Mouse (Mus musculus) lung, embryonic 16.5 days (tissue): ENCODE measurements around the gene Rnaseh2c. TPM values are rescaled to one million over a fixed set of nuclear protein-coding genes. Genes with fewer than 3 reads are reported as not detected.

Experiments used
- ATAC-seq: fragments of 200-750 bp; cut with Nextera tagmentation; 2 replicates; pipeline ENCODE4 v1.8.0; 2017; ENCODE audit warnings: low read depth, mild to moderate bottlenecking, moderate library complexity
- H3K27ac ChIP-seq: fragments of 300-500 bp; sonication (generic); 2 replicates; pipeline ENCODE4 v1.5.1; 2014; ENCODE audit warnings: mild to moderate bottlenecking, control low read depth, low read length
- H3K27me3 ChIP-seq: fragments of 300-500 bp; sonication (generic); 2 replicates; pipeline ENCODE4 v1.6.1; 2014; ENCODE audit warnings: low read depth, low read length, mixed read lengths; ENCODE audit not compliant: control insufficient read depth, insufficient read depth
- H3K36me3 ChIP-seq: fragments of 300-500 bp; sonication (generic); 2 replicates; pipeline ENCODE4 v1.6.1; 2014; ENCODE audit warnings: low read length; ENCODE audit not compliant: control insufficient read depth, insufficient read depth
- H3K4me1 ChIP-seq: fragments of 300-500 bp; sonication (generic); replicated peaks from 2 replicates; pipeline ENCODE4 v1.6.1; 2014; ENCODE audit warnings: low read length, mixed read lengths; ENCODE audit not compliant: control insufficient read depth, insufficient read depth
- H3K4me2 ChIP-seq: fragments of 300-500 bp; sonication (generic); 2 replicates; pipeline ENCODE4 v1.6.1; 2014; ENCODE audit warnings: low read depth, low read length, control low read depth
- H3K4me3 ChIP-seq: fragments of 300-500 bp; sonication (generic); 2 replicates; pipeline ENCODE4 v1.5.1; 2014; ENCODE audit warnings: mild to moderate bottlenecking, low read length, control low read depth
- H3K9ac ChIP-seq: fragments of 300-500 bp; sonication (generic); 2 replicates; pipeline ENCODE4 v1.6.1; 2014; ENCODE audit warnings: low read length, control low read depth
- H3K9me3 ChIP-seq: fragments of 300-500 bp; sonication (generic); 2 replicates; pipeline ENCODE4 v1.6.1; 2016; ENCODE audit warnings: low read length; ENCODE audit not compliant: control insufficient read depth
- WGBS: fragments of 180-500 bp; shearing (Covaris S2); extraction: QIAGEN DNeasy Blood & Tissue Kit; methylation state at CpG from one replicate; pipeline ENCODE4 v1.1.7; 2014; 5-methylcytosine and 5-hydroxymethylcytosine counted together
- polyA plus RNA-seq: library from polyadenylated mRNA; unstranded; fragments of >200 nt; fragmentation: Nextera tagmentation; extraction: Ambion mirVana; gene quantifications from 2 replicates; pipeline ENCODE4 v1.2.1, GENCODE M21; 2015

Rnaseh2c gene
- polyA plus RNA-seq, 1 experiment from 2014 or later: 159 TPM

DNA sequence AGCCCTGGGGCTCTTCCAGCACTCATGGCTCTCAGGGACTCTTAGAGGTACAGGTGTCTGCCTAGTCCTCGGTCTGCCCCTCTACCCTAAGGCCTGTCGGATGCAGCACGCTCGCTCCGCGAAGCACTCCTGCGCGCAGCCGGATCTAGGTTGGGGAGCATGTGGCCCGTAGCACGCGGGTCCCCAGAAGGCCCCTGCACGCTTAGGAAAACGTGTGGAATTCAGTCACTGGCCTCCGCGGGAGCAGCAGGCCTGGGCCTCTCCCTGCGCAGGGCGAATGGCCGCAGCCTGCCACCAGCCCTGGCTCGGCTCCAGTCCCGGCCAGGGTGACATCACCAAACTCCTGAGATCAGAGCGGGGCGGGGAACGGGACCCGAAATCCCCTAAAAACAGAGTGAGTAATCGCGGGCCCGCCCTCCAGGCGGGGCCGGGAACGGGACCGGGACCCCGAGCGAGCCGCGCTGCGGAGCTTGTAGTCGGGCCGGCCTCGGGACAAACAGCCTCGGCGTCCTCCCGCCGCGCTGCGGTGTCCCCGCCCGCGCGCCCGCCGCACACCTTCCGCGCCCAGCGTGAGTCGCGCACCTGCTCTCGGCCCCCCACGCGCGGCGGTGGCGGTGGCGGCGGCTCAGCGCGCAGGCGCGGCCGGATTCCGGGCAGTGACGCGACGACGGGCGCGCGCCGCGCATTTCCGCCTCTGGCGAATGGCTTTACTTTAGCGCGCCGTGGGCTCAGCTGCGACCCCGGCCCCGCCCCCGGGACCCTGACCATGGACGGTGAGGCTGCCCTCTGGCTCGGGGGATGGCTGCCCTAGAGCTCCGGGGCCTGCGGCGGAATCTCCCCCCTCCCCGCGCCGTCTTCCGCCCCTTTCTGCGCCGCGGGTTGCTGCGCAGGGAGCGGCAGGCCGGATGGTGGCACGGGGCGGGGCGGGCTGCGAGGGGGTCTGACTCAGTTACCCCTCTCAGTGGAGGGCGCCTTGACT, 35.7 kb downstream of the Rnaseh2c start, which contains the start of gene Rela:
Gene Rela (plus strand): TSS at position 415 of the 979 bp plus-strand sequence.
- H3K4me3 ChIP-seq: peak within 1 kb of the TSS; percentile 84
- peak within 1 kb of the TSS; percentile 96 for H3K9ac ChIP-seq
- H3K36me3 ChIP-seq: peaks cover 29% of the 10 kb centered on the region
- peak within 1 kb of the TSS; percentile 94 for H3K27ac ChIP-seq
- H3K4me1 ChIP-seq: peaks cover 16% of the 10 kb centered on the region
- peak within 1 kb of the TSS; percentile 91 for H3K4me2 ChIP-seq
- H3K9me3 ChIP-seq: no peaks in the 10 kb centered on the region
- peak; percentile 92 for ATAC-seq
- WGBS: under 1% methylated on average over 98 of the region's 109 CpGs
- H3K27me3 ChIP-seq: no peaks in the 10 kb centered on the region

DNA sequence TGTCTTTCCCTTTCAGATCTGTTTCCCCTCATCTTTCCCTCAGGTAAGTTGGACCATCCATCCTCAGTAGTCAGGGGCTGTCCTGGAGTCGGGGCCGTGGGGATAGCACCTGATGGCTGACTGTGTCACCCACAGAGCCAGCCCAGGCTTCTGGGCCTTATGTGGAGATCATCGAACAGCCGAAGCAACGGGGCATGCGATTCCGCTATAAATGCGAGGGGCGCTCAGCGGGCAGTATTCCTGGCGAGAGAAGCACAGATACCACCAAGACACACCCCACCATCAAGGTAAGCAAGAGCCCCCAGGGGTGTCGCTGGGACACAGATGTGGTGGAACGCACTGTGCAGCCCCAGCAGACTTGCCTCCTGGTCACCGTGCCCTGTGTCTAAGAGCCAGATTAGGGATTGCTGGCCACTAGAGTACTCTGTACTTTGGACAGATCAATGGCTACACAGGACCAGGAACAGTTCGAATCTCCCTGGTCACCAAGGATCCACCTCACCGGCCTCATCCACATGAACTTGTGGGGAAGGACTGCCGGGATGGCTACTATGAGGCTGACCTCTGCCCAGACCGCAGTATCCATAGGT, 36.8 kb downstream of the Rnaseh2c start:
- Histone ChIP-seq H3K4me1 (peaks cover 16% of the 10 kb centered on the region), H3K9me3 (no peaks in the 10 kb centered on the region), H3K4me2 (peak overlapping the region; percentile 91), H3K9ac (peak overlapping the region; percentile 96), H3K4me3 (peak overlapping the region; percentile 84), H3K27me3 (no peaks in the 10 kb centered on the region), H3K27ac (no peak overlapping the region; the same call in 1 of the 2 replicates), H3K36me3 (peaks cover 37% of the 10 kb centered on the region)
- ATAC-seq: no peak
- WGBS: 90% methylated on average over 18 of the region's 18 CpGs

DNA sequence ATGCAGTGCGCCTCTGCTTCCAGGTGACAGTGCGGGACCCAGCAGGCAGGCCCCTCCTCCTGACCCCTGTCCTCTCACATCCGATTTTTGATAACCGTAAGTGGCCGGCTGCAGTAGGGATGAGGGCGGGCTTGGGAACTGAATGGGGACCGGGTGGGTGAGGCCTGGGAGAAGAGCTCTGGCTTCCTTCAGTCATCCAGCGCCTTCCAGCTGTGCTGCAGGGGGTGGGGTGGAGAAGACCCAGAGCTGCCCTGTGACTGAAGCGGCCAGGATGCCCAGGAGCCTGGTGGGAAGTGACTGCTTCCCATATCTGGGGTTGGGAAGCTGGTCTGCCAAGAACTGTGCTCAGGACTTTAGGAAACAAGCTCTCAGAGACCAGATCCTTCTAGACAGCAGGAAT, 38.7 kb downstream of the Rnaseh2c start:
- H3K27ac ChIP-seq: no peak overlapping the region
- whole genome bisulfite sequencing: 48% methylated on average over 9 of the region's 9 CpGs
- H3K4me3 ChIP-seq: no peak overlapping the region

DNA sequence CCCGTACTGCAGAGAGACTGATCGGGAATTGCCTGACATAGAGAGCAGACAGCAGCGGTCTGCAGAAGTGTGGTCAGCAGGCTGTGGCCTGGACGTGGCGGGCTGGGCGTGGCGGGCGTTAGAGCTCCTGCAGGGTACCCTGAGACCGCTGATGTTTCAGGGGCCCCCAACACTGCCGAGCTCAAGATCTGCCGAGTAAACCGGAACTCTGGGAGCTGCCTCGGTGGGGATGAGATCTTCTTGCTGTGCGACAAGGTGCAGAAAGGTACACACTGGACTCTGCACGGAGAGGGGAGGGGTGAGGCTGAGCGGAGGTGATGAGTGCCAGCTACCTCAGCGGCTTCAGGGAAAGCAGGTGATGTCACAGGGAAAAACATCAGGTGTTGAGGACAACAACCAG, 39.3 kb downstream of the Rnaseh2c start:
- H3K9me3 ChIP-seq: no peaks in the 10 kb centered on the region
- WGBS: 88% methylated on average over 17 of the region's 17 CpGs

More for the DNA sequence above, 38.7 kb downstream of the Rnaseh2c start:
- no peaks in the 10 kb centered on the region for H3K27me3 ChIP-seq
- H3K9ac ChIP-seq: no peak overlapping the region
- peaks cover 16% of the 10 kb centered on the region for H3K4me1 ChIP-seq
- no peak for ATAC-seq
- H3K4me2 ChIP-seq: no peak overlapping the region
- peaks cover 46% of the 10 kb centered on the region for H3K36me3 ChIP-seq
- H3K9me3 ChIP-seq: no peaks in the 10 kb centered on the region

DNA sequence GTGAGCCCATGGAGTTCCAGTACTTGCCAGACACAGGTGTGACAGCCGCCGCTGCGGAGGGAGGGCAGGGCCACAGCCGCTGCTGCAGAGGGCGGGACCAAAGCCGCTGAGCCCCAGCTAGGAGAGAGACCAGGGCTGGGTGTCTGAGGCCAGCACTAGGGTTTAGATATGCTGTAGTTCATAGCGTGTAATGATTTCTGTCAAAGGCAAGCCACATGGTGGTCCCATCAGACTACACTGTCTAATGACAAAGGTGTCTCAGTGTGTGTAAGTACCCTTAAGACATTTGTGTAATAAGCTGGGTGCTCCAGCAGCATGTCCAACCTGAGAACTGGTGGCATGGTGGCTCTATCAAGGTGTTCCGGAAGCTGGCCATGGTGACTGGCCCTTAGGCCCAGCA, 40.0 kb downstream of the Rnaseh2c start:
- WGBS: 85% methylated on average over 8 of the region's 8 CpGs
- Histone ChIP-seq H3K4me2 (no peak overlapping the region), H3K27me3 (no peaks in the 10 kb centered on the region), H3K9me3 (no peaks in the 10 kb centered on the region), H3K4me3 (no peak overlapping the region), H3K4me1 (peaks cover 14% of the 10 kb centered on the region), H3K27ac (no peak overlapping the region), H3K36me3 (peaks cover 57% of the 10 kb centered on the region), H3K9ac (no peak overlapping the region)
- no peak for ATAC-seq

More for the DNA sequence above, 39.3 kb downstream of the Rnaseh2c start:
- Histone ChIP-seq H3K9ac (no peak overlapping the region), H3K4me3 (no peak overlapping the region), H3K27me3 (no peaks in the 10 kb centered on the region), H3K4me1 (peaks cover 16% of the 10 kb centered on the region), H3K4me2 (no peak overlapping the region), H3K27ac (no peak overlapping the region), H3K36me3 (peaks cover 53% of the 10 kb centered on the region)
- ATAC-seq: no peak

DNA sequence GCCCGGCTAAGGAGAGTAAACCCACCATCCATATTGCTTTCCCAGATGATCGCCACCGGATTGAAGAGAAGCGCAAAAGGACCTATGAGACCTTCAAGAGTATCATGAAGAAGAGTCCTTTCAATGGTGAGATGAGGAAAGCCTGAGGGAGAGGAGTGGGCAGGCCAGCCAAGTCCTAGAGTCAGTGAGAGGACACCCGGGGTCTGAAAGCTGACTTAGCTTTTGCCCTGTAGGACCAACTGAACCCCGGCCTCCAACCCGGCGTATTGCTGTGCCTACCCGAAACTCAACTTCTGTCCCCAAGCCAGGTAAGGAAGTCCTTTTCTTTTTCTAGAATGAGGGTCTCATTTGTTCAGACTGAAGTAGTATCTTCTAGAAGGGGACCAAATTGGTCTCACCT, 43.6 kb downstream of the Rnaseh2c start:
- no peak overlapping the region for H3K9ac ChIP-seq
- WGBS: 95% methylated on average over 9 of the region's 9 CpGs
- H3K27ac ChIP-seq: no peak overlapping the region
- H3K4me1 ChIP-seq: peaks cover 12% of the 10 kb centered on the region
- H3K4me2 ChIP-seq: no peak overlapping the region
- H3K4me3 ChIP-seq: no peak overlapping the region
- ATAC-seq: no peak
- no peaks in the 10 kb centered on the region for H3K9me3 ChIP-seq
- no peaks in the 10 kb centered on the region for H3K27me3 ChIP-seq
- peaks cover 58% of the 10 kb centered on the region for H3K36me3 ChIP-seq

DNA sequence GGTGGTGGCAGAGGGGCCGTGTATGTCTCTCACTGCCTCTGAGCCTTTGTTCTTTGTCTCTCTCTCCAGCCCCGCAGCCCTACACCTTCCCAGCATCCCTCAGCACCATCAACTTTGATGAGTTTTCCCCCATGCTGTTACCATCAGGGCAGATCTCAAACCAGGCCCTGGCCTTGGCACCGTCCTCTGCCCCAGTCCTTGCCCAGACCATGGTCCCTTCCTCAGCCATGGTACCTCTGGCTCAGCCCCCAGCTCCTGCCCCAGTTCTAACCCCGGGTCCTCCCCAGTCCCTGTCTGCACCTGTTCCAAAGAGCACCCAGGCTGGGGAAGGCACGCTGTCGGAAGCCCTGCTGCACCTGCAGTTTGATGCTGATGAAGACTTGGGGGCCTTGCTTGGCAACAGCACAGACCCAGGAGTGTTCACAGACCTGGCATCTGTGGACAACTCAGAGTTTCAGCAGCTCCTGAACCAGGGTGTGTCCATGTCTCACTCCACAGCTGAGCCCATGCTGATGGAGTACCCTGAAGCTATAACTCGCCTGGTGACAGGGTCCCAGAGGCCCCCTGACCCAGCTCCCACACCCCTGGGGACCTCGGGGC, 45.2 kb downstream of the Rnaseh2c start:
- WGBS: 92% methylated on average over 8 of the region's 8 CpGs
- no peak for ATAC-seq
- peaks cover 12% of the 10 kb centered on the region for H3K4me1 ChIP-seq
- no peak overlapping the region for H3K4me2 ChIP-seq
- no peak overlapping the region for H3K4me3 ChIP-seq
- no peak overlapping the region for H3K27ac ChIP-seq
- peaks cover 46% of the 10 kb centered on the region for H3K36me3 ChIP-seq
- H3K9me3 ChIP-seq: no peaks in the 10 kb centered on the region
- no peak overlapping the region for H3K9ac ChIP-seq
- H3K27me3 ChIP-seq: no peaks in the 10 kb centered on the region

DNA sequence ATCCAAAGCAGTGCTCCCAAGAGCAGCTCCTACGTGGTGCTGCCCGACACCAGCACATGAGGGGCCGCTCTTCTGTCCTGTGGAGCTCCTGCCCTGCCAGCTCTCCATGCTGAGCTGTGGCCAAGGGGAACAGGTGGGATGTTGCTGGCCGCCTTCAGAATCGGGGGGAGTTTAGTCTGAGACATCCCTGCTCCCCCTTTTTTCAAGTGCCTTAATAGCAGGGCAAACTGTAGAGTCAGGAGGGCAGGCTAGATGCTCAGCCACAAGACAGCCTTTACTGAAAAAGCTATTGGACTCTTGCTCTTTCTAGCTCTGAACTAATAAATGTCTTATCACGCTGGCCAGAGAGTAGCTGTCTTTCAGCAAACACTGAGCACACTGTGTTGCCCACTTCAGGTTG, 46.1 kb downstream of the Rnaseh2c start:
- Histone ChIP-seq H3K27ac (peak overlapping the region; percentile 89), H3K4me2 (no peak overlapping the region), H3K4me1 (peaks cover 12% of the 10 kb centered on the region), H3K9me3 (no peaks in the 10 kb centered on the region), H3K27me3 (no peaks in the 10 kb centered on the region), H3K4me3 (no peak overlapping the region), H3K36me3 (peaks cover 40% of the 10 kb centered on the region), H3K9ac (no peak overlapping the region)
- no peak for ATAC-seq
- 87% methylated on average over 6 of the region's 6 CpGs for WGBS
